Mouse (Mus musculus): ENCODE data around the gene Tmem260. TPM values are rescaled to one million over a fixed set of nuclear protein-coding genes. Genes with fewer than 3 reads are reported as not detected.

The Tmem260 gene
- polyA plus RNA-seq, 1 experiment from 2014 or later: 17.5 TPM

DNA sequence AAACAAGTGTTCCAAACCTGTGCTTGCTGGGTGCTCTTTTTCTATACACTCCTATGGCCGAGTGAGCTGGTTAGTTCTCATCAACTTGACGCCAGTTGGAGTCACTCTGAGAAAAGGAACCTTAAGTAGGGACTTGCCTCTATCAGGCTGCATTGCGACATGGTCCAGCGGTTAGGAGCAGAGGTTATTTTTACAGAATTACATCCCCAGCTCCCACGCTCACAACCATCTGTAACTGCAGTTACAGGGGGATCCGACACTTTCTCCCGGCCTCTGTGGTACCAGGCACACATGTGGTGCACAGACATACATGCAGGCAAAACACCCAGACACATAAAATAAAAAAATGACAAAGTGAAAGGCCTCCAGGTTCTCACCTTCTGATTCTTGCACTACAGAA lies 120.7 kb downstream of the Tmem260 start:
- 72% methylated on average over 7 of the region's 7 CpGs for WGBS
- Histone ChIP-seq H3K27me3 (no peaks in the 10 kb centered on the region), H3K9ac (no peak overlapping the region)

More for the DNA sequence above, 120.7 kb downstream of the Tmem260 start:
- no peak overlapping the region for H3K27ac ChIP-seq (replicated peaks)
- H3K4me2 ChIP-seq: no peak overlapping the region
- no peaks in the 10 kb centered on the region for H3K4me1 ChIP-seq (replicated peaks)
- ATAC-seq (ENCODE audit: low FRiP score, low read depth): no peak
- no peak overlapping the region for H3K4me3 ChIP-seq
- H3K36me3 ChIP-seq: no peaks in the 10 kb centered on the region
- no peaks in the 10 kb centered on the region for H3K9me3 ChIP-seq

Other genes with a start within 250 kb of the Tmem260 start
- 21.9 and 36.3 TPM in 2 replicates for gene Otx2, start 227.7 kb downstream of the Tmem260 start, polyA plus RNA-seq (2015; fragmentation: Nextera tagmentation; extraction: Ambion mirVana)